Comparison of ENCODE assay signal across 27 mouse cellular contexts in the genomic region with DNA sequence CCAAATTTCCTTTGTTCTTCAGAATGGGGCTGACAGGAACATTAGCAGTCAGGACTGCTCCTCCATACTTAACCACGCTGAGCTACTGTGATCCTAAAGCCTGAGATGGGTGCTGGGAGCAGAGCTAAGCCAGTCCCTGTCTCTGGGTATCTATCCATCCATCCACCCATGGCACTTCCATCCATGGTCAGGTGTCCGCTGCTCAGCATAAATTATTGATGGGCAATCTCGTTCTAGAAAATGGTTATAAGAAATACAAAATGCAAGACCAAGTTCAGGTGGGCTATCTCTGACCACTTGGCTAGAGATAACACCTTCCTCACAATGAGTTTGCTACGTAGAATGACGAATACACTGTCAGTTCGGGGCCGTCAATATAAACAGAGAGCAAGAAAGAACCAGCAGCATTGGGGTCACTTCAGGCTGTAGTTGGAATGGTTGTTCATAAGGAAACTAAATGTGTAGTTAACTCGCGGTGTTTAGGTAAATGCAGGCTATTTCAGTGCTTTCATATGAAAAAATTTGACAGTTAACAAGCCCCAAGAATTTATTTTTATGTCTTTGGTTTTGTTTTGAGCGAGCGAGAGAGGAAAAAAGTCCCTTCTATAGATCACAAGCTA.
DNase-seq lines count a peak whose midpoint lies in the region; ATAC-seq and TF ChIP-seq lines count a peak whose summit lies in the region.
"Had no signal": no experiment of that assay in that cellular context is flagged by ENCODE, and none has a peak within 500 bp of the region (broad histone marks: within the 10 kb centered on the region; RNA-seq: fewer than 3 reads in every experiment).

No protein-coding gene starts in this region.

- H3K4me2 ChIP-seq in hindbrain, postnatal 0 days (ENCODE audit: low read depth, low read length) = no peak overlapping the region
- no peak overlapping the region for H3K4me2 ChIP-seq in midbrain, embryonic 13.5 days (replicated peaks)
- H3K4me2 ChIP-seq in midbrain, embryonic 15.5 days = no peak overlapping the region
- no peak overlapping the region for H3K4me2 ChIP-seq in forebrain, embryonic 14.5 days (ENCODE audit: low read length)
- H3K4me2 ChIP-seq in hindbrain, embryonic 14.5 days (replicated peaks) = no peak overlapping the region
- H3K4me2 ChIP-seq: liver, embryonic 11.5 days had no signal

- no peak for ATAC-seq in hindbrain, postnatal 0 days
- ATAC-seq in midbrain, embryonic 13.5 days = no peak
- no peak for ATAC-seq in midbrain, embryonic 15.5 days (replicated peaks)
- no peak for ATAC-seq in forebrain, embryonic 14.5 days
- no peak for ATAC-seq in hindbrain, embryonic 14.5 days (ENCODE audit: low FRiP score)
- ATAC-seq: liver, postnatal 0 days; lung, postnatal 0 days; Patski had no signal

- WGBS in hindbrain, embryonic 10.5 days = 90% methylated on average over 11 of the region's 11 CpGs
- 86% methylated on average over 11 of the region's 11 CpGs for whole genome bisulfite sequencing in hindbrain, postnatal 0 days
- 91% methylated on average over 11 of the region's 11 CpGs for WGBS in midbrain, embryonic 13.5 days
- WGBS in midbrain, embryonic 15.5 days = 92% methylated on average over 11 of the region's 11 CpGs
- WGBS in forebrain, embryonic 14.5 days = 86% methylated on average over 11 of the region's 11 CpGs
- WGBS in hindbrain, embryonic 14.5 days = 84% methylated on average over 11 of the region's 11 CpGs

- H3K27me3 ChIP-seq in hindbrain, embryonic 10.5 days (ENCODE audit: insufficient read depth, poor library complexity, severe bottlenecking) = no peaks in the 10 kb centered on the region
- H3K27me3 ChIP-seq in hindbrain, postnatal 0 days (ENCODE audit: insufficient read depth, low read length) = no peaks in the 10 kb centered on the region
- no peaks in the 10 kb centered on the region for H3K27me3 ChIP-seq in midbrain, embryonic 13.5 days
- no peaks in the 10 kb centered on the region for H3K27me3 ChIP-seq in midbrain, embryonic 15.5 days (replicated peaks)
- no peaks in the 10 kb centered on the region for H3K27me3 ChIP-seq in forebrain, embryonic 14.5 days (replicated peaks; ENCODE audit: control insufficient read depth, insufficient read depth, low read length)
- no peaks in the 10 kb centered on the region for H3K27me3 ChIP-seq in hindbrain, embryonic 14.5 days (ENCODE audit: control insufficient read depth, insufficient read depth, low read length)
- H3K27me3 ChIP-seq: CH12.LX; limb, embryonic 12.5 days; Patski had no signal

- peak overlapping the region; percentile 90 for H3K27ac ChIP-seq in hindbrain, embryonic 10.5 days
- H3K27ac ChIP-seq in hindbrain, postnatal 0 days = no peak overlapping the region
- H3K27ac ChIP-seq in midbrain, embryonic 13.5 days = peak overlapping the region; percentile 36; the same call in 1 of the 2 replicates
- H3K27ac ChIP-seq in midbrain, embryonic 15.5 days = no peak overlapping the region; the same call in 1 of the 2 replicates
- H3K27ac ChIP-seq in forebrain, embryonic 14.5 days (ENCODE audit: low read depth, low read length) = peak overlapping the region; percentile 87; the same call in 1 of the 2 replicates
- 0 out of 2 replicates have a peak overlapping the region, but pooled peaks have one; percentile 52 for H3K27ac ChIP-seq in hindbrain, embryonic 14.5 days
- H3K27ac ChIP-seq: layer of hippocampus, adult 2 months; limb, embryonic 12.5 days; macrophage had no signal

- H3K9me3 ChIP-seq in hindbrain, embryonic 10.5 days = no peaks in the 10 kb centered on the region
- no peaks in the 10 kb centered on the region for H3K9me3 ChIP-seq in hindbrain, postnatal 0 days (ENCODE audit: low read length)
- H3K9me3 ChIP-seq in midbrain, embryonic 13.5 days = no peaks in the 10 kb centered on the region
- no peaks in the 10 kb centered on the region for H3K9me3 ChIP-seq in midbrain, embryonic 15.5 days
- no peaks in the 10 kb centered on the region for H3K9me3 ChIP-seq in forebrain, embryonic 14.5 days (replicated peaks; ENCODE audit: control insufficient read depth, low read length)
- H3K9me3 ChIP-seq in hindbrain, embryonic 14.5 days (ENCODE audit: control insufficient read depth, low read length) = no peaks in the 10 kb centered on the region
- H3K9me3 ChIP-seq: limb, embryonic 12.5 days had no signal

- H3K9ac ChIP-seq in hindbrain, postnatal 0 days (replicated peaks; ENCODE audit: low read length) = no peak overlapping the region
- H3K9ac ChIP-seq in midbrain, embryonic 13.5 days (replicated peaks) = no peak overlapping the region
- H3K9ac ChIP-seq in midbrain, embryonic 15.5 days = no peak overlapping the region
- no peak overlapping the region for H3K9ac ChIP-seq in forebrain, embryonic 14.5 days (ENCODE audit: low read length)
- H3K9ac ChIP-seq in hindbrain, embryonic 14.5 days = no peak overlapping the region
- H3K9ac ChIP-seq: limb, embryonic 12.5 days; liver, postnatal 0 days had no signal

- H3K36me3 ChIP-seq in hindbrain, embryonic 10.5 days = no peaks in the 10 kb centered on the region
- H3K36me3 ChIP-seq in hindbrain, postnatal 0 days (ENCODE audit: insufficient read depth, low read length) = no peaks in the 10 kb centered on the region
- H3K36me3 ChIP-seq in midbrain, embryonic 13.5 days = no peaks in the 10 kb centered on the region
- H3K36me3 ChIP-seq in midbrain, embryonic 15.5 days (replicated peaks) = no peaks in the 10 kb centered on the region
- no peaks in the 10 kb centered on the region for H3K36me3 ChIP-seq in forebrain, embryonic 14.5 days (ENCODE audit: control insufficient read depth, insufficient read depth, low read length)
- no peaks in the 10 kb centered on the region for H3K36me3 ChIP-seq in hindbrain, embryonic 14.5 days (replicated peaks; ENCODE audit: control insufficient read depth, insufficient read depth)
- H3K36me3 ChIP-seq: G1E; limb, embryonic 12.5 days had no signal

- H3K4me3 ChIP-seq in hindbrain, embryonic 10.5 days = no peak overlapping the region
- H3K4me3 ChIP-seq in hindbrain, postnatal 0 days (ENCODE audit: low read length) = no peak overlapping the region
- no peak overlapping the region for H3K4me3 ChIP-seq in midbrain, embryonic 13.5 days (replicated peaks)
- H3K4me3 ChIP-seq in midbrain, embryonic 15.5 days = no peak overlapping the region
- no peak overlapping the region for H3K4me3 ChIP-seq in forebrain, embryonic 14.5 days (ENCODE audit: low read depth, low read length)
- H3K4me3 ChIP-seq in hindbrain, embryonic 14.5 days (replicated peaks; ENCODE audit: low read length) = no peak overlapping the region
- H3K4me3 ChIP-seq: layer of hippocampus, adult 2 months; limb, embryonic 12.5 days had no signal

- DNase-seq in hindbrain, embryonic 10.5 days (ENCODE audit: low spot score) = no peak
- DNase-seq in hindbrain, postnatal 0 days (ENCODE audit: low spot score) = no peak
- no peak for DNase-seq in forebrain, embryonic 14.5 days (ENCODE audit: low spot score)
- no peak for DNase-seq in hindbrain, embryonic 14.5 days (ENCODE audit: low spot score)
- DNase-seq in adrenal gland, postnatal 10 days = no peak
- DNase-seq: adrenal gland, adult 2 months; B cell, adult 2 months; cerebellum, adult 11-12 months; gastrocnemius, postnatal 25 days; heart, postnatal 4 days; kidney, adult 9 months; kidney, postnatal 14 days; layer of hippocampus, postnatal 36 days; liver, postnatal 0 days; retina, postnatal 1 day; right cerebral cortex, postnatal 25 days; spleen, adult 18-20 months had no signal

- H3K4me1 ChIP-seq in hindbrain, embryonic 10.5 days (replicated peaks) = peaks cover 32% of the 10 kb centered on the region
- H3K4me1 ChIP-seq in hindbrain, postnatal 0 days (ENCODE audit: insufficient read depth, low read length) = peaks cover 4% of the 10 kb centered on the region; the same call in 1 of the 2 replicates
- H3K4me1 ChIP-seq in midbrain, embryonic 13.5 days (replicated peaks) = peaks cover 33% of the 10 kb centered on the region
- H3K4me1 ChIP-seq in midbrain, embryonic 15.5 days = peaks cover 22% of the 10 kb centered on the region
- peaks cover 25% of the 10 kb centered on the region for H3K4me1 ChIP-seq in forebrain, embryonic 14.5 days (ENCODE audit: control insufficient read depth, insufficient read depth, low read length)
- H3K4me1 ChIP-seq in hindbrain, embryonic 14.5 days (replicated peaks; ENCODE audit: control insufficient read depth, insufficient read depth, low read length) = peaks cover 18% of the 10 kb centered on the region

- TF ChIP-seq CTCF in hindbrain, postnatal 0 days (IDR thresholded peaks at IDR 0.05; ENCODE audit: low read depth) = no peak

Comparison
In these comparisons a context has a peak if more than half of its experiments do, and no peak if none do; other contexts are left out.
1. H3K27ac ChIP-seq: peak in hindbrain, embryonic 10.5 days (single experiment), midbrain, embryonic 13.5 days (single experiment), forebrain, embryonic 14.5 days (single experiment) and hindbrain, embryonic 14.5 days (single experiment); none in hindbrain, postnatal 0 days (single experiment) and midbrain, embryonic 15.5 days (single experiment).